Mouse (Mus musculus) megakaryocyte, embryonic 14.5 days (primary cell): ENCODE data around the gene Trpm8.

Source experiments
- FLI1 ChIP-seq: IDR thresholded peaks from 2 replicates; pipeline ENCODE4 v1.6.1; 2012; ENCODE audit warnings: low read length, inconsistent platforms, mixed read lengths
- GATA1 ChIP-seq: IDR thresholded peaks from 3 replicates; pipeline ENCODE4 v1.6.1; 2012; ENCODE audit warnings: mixed read lengths, low read length, inconsistent platforms, borderline replicate concordance

- TF ChIP-seq GATA1, result no peak
- TF ChIP-seq FLI1, result no peak
Observed at GRCm38 (mm10) chr1:88261706-88262105, 15.8 kb upstream of the Trpm8 start.
